Mouse (Mus musculus): Measurements from ENCODE around the gene Gm42791. TPM values are rescaled to one million over a fixed set of nuclear protein-coding genes. Genes with fewer than 3 reads are reported as not detected.
A peak's percentile ranks its signal among the peaks of the same experiment; 100 is the strongest.

Gm42791 gene
- polyA plus RNA-seq, 1 experiment from 2014 or later = 0.78 TPM

DNA sequence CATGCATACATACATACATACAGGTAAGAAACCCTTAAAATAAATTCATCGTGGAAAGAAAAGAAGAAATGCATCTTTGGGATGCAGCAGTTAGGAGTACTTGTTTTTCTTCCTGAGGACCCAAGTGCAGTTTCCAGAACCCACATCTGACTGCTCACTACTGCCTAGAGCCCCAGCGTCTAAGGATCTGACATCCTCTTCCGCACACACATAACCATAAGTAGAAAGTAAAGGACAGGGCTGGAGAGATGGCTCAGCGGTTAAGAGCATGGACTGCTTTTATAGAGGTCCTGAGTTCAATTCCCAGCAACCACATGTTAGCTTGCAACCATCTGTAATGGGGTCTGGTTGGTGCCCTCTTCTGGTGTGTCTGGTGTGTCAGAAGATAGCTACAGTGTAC is 37.5 kb upstream of the Gm42791 start:
- no peak overlapping the region for H3K4me2 ChIP-seq (replicated peaks; ENCODE audit: low read depth, low read length)
- H3K27me3 ChIP-seq (replicated peaks; ENCODE audit: insufficient read depth, low read length) = no peaks in the 10 kb centered on the region
- DNase-seq (ENCODE audit: low spot score) = no peak
- H3K9ac ChIP-seq (replicated peaks; ENCODE audit: low read depth) = no peak overlapping the region
- H3K27ac ChIP-seq (ENCODE audit: low read length) = no peak overlapping the region
- H3K36me3 ChIP-seq (ENCODE audit: insufficient read depth, low read length) = no peaks in the 10 kb centered on the region
- ATAC-seq = no peak
- no peak overlapping the region for H3K4me3 ChIP-seq (ENCODE audit: low read depth, low read length)
- WGBS = 96% methylated on average over 4 of the region's 4 CpGs
- TF ChIP-seq EP300 (IDR thresholded peaks at IDR 0.05) (no peak), CTCF (IDR thresholded peaks at IDR 0.05) (no peak)
- H3K4me1 ChIP-seq (ENCODE audit: insufficient read depth, low read depth, low read length) = no peaks in the 10 kb centered on the region; the same call in 1 of the 2 replicates
- no peaks in the 10 kb centered on the region for H3K9me3 ChIP-seq (ENCODE audit: low read length)

DNA sequence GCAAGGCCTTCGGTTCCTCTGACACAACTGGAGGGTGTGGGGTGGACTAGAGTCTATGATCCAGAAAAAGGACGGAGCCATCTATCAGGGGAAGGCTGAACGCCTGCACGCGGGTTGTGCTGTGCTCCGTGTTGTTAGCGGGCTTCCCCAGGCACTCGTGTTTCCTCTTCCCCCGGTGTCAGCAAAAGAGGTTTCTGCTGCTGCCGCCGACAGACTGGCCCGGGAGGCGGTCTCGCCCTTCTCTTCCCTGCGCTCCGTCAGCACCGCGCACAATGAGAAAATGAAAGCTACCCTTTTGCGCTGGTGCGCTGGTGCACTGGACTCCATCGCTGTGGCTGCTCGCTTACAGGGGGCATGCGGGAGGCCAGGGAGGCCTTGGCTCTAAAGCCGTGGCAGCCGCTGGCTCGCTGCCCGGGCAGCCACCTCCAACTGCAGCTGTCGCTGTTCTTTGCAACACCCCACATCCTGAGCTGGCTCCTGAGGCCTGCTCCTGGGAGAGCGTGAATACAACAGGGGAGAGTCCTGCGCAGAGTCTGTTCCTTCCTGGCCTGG is 36.3 kb upstream of the Gm42791 start:
- H3K4me2 ChIP-seq (replicated peaks; ENCODE audit: low read depth, low read length) = peak overlapping the region; percentile 70
- H3K4me3 ChIP-seq (ENCODE audit: low read depth, low read length) = peak overlapping the region; percentile 41
- peak; percentile 14; the same call in 1 of the 2 replicates for TF ChIP-seq CTCF (IDR thresholded peaks at IDR 0.05)
- TF ChIP-seq EP300 (IDR thresholded peaks at IDR 0.05) = no peak
- peak; percentile 87 for ATAC-seq
- H3K4me1 ChIP-seq (ENCODE audit: insufficient read depth, low read depth, low read length) = no peaks in the 10 kb centered on the region; the same call in 1 of the 2 replicates
- peak overlapping the region; percentile 88 for H3K27ac ChIP-seq (ENCODE audit: low read length)
- no peaks in the 10 kb centered on the region for H3K9me3 ChIP-seq (ENCODE audit: low read length)
- under 1% methylated on average over 25 of the region's 30 CpGs for WGBS
- H3K9ac ChIP-seq (replicated peaks; ENCODE audit: low read depth) = peak overlapping the region; percentile 34; the same call in 1 of the 2 replicates
- DNase-seq (ENCODE audit: low spot score) = peak; percentile 78
- H3K36me3 ChIP-seq (ENCODE audit: insufficient read depth, low read length) = no peaks in the 10 kb centered on the region
- H3K27me3 ChIP-seq (replicated peaks; ENCODE audit: insufficient read depth, low read length) = no peaks in the 10 kb centered on the region

DNA sequence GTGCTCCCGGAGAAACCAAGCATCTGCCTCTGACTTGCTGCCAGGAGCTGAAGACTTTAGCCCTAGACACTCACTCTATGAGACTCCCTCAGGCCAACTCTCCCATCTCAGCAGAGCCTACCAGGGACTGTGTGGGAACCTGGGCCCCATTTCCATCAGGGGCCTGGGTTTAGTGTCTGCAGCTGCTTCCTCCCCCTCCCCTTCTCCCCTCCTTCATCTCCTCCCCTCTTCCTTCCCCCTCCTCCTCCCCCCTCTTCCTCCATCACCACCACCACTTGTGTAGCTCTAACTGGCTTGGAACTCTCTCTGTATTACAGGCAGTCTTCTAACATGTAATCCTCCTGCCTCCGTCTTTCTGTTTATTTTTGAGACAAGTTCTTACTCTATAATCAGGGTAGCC is 35.2 kb upstream of the Gm42791 start:
- 75% methylated on average over 2 of the region's 2 CpGs for WGBS
- Histone ChIP-seq H3K27ac (ENCODE audit: low read length) (no peak overlapping the region), H3K4me2 (replicated peaks; ENCODE audit: low read depth, low read length) (no peak overlapping the region), H3K27me3 (replicated peaks; ENCODE audit: insufficient read depth, low read length) (no peaks in the 10 kb centered on the region), H3K36me3 (ENCODE audit: insufficient read depth, low read length) (no peaks in the 10 kb centered on the region), H3K4me3 (ENCODE audit: low read depth, low read length) (no peak overlapping the region), H3K9me3 (ENCODE audit: low read length) (no peaks in the 10 kb centered on the region), H3K9ac (replicated peaks; ENCODE audit: low read depth) (no peak overlapping the region), H3K4me1 (ENCODE audit: insufficient read depth, low read depth, low read length) (no peaks in the 10 kb centered on the region; the same call in 1 of the 2 replicates)
- ATAC-seq (no peak), DNase-seq (ENCODE audit: low spot score) (no peak)
- TF ChIP-seq CTCF (IDR thresholded peaks at IDR 0.05) = no peak
- TF ChIP-seq EP300 (IDR thresholded peaks at IDR 0.05) = no peak

DNA sequence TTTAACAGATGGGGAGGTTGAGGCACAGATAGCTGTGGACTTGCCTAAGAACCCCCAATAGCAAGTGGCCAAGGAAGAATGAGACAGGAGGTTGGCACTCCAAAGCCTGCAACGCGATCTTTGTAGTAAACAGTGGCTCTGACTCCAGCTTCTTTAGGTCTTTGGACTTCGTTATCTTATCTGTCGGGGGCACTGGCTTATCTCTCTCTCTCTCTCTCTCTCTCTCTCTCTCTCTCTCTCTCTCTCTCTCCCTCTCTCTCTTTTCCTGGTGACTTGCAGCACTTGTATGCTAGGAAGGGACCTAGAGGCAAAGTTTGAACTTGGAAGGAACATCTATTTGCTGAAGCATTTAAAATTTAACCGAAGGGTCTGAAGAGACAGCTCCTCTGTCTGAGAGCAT is 33.4 kb upstream of the Gm42791 start:
- 36% methylated on average over 5 of the region's 5 CpGs for WGBS
- H3K9ac ChIP-seq (replicated peaks; ENCODE audit: low read depth) = no peak overlapping the region
- ATAC-seq = no peak
- no peak overlapping the region for H3K4me3 ChIP-seq (ENCODE audit: low read depth, low read length)
- no peaks in the 10 kb centered on the region for H3K36me3 ChIP-seq (ENCODE audit: insufficient read depth, low read length)
- DNase-seq (ENCODE audit: low spot score) = no peak
- no peak overlapping the region for H3K4me2 ChIP-seq (replicated peaks; ENCODE audit: low read depth, low read length)
- TF ChIP-seq EP300 (IDR thresholded peaks at IDR 0.05) = no peak
- no peak for TF ChIP-seq CTCF (IDR thresholded peaks at IDR 0.05)
- H3K27me3 ChIP-seq (replicated peaks; ENCODE audit: insufficient read depth, low read length) = no peaks in the 10 kb centered on the region
- no peaks in the 10 kb centered on the region; the same call in 1 of the 2 replicates for H3K4me1 ChIP-seq (ENCODE audit: insufficient read depth, low read depth, low read length)
- no peak overlapping the region for H3K27ac ChIP-seq (ENCODE audit: low read length)
- H3K9me3 ChIP-seq (ENCODE audit: low read length) = no peaks in the 10 kb centered on the region

DNA sequence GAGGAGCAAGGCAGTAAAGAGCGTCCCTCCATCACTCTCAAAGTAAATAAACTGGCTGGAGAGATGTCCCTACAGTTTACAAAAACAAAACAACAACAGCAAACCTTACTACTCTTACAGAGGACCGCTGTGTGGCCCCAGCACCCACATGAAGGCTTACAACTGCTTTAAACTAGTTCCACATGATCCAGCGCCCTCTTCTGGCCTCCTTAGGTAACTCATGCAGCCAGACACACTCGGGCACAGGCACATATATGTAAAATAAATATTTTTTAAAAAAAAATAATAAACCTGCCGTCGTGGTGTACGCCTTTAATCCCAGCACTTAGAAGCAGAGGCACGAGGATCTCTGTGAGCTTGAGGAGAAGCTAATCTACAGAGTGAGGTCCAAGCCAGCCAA is 32.4 kb upstream of the Gm42791 start:
- no peaks in the 10 kb centered on the region for H3K9me3 ChIP-seq (ENCODE audit: low read length)
- no peak overlapping the region for H3K27ac ChIP-seq (ENCODE audit: low read length)
- no peak overlapping the region for H3K9ac ChIP-seq (replicated peaks; ENCODE audit: low read depth)
- H3K4me1 ChIP-seq (ENCODE audit: insufficient read depth, low read depth, low read length) = no peaks in the 10 kb centered on the region; the same call in 1 of the 2 replicates
- DNase-seq (ENCODE audit: low spot score) (no peak), ATAC-seq (no peak)
- WGBS = 73% methylated on average over 8 of the region's 8 CpGs
- no peaks in the 10 kb centered on the region for H3K27me3 ChIP-seq (replicated peaks; ENCODE audit: insufficient read depth, low read length)
- H3K4me3 ChIP-seq (ENCODE audit: low read depth, low read length) = no peak overlapping the region
- H3K36me3 ChIP-seq (ENCODE audit: insufficient read depth, low read length) = no peaks in the 10 kb centered on the region
- TF ChIP-seq CTCF (IDR thresholded peaks at IDR 0.05) (peak; percentile 37), EP300 (IDR thresholded peaks at IDR 0.05) (no peak)
- H3K4me2 ChIP-seq (replicated peaks; ENCODE audit: low read depth, low read length) = no peak overlapping the region

DNA sequence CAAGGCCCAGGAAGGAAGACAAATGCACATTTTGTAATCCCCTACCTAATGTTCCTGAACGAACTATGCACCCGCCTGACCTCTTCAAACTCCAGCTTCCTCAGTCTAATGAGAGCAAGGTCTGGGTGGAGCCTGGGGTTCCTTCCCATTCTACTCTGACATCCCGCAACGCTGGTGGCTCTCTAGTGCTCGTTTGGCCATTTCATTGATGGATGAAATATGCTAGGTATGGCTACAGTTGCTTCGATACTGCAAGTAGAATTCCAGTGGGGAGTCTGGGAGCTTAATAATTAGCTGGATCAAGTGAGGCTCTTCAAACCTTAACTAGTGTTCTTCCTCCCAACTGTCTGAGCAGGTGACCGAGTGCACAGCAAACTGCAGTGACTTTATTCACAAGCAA is 26.2 kb upstream of the Gm42791 start:
- DNase-seq (ENCODE audit: low spot score) (peak; percentile 57), ATAC-seq (peak; percentile 57)
- H3K36me3 ChIP-seq (ENCODE audit: insufficient read depth, low read length) = no peaks in the 10 kb centered on the region
- no peaks in the 10 kb centered on the region for H3K27me3 ChIP-seq (replicated peaks; ENCODE audit: insufficient read depth, low read length)
- H3K9me3 ChIP-seq (ENCODE audit: low read length) = no peaks in the 10 kb centered on the region
- H3K4me1 ChIP-seq (ENCODE audit: insufficient read depth, low read depth, low read length) = no peaks in the 10 kb centered on the region
- peak overlapping the region; percentile 30 for H3K4me2 ChIP-seq (replicated peaks; ENCODE audit: low read depth, low read length)
- no peak overlapping the region for H3K9ac ChIP-seq (replicated peaks; ENCODE audit: low read depth)
- WGBS = 29% methylated on average over 7 of the region's 7 CpGs
- 0 out of 2 replicates have a peak overlapping the region, but pooled peaks have one; percentile 35 for H3K27ac ChIP-seq (ENCODE audit: low read length)
- TF ChIP-seq EP300 (IDR thresholded peaks at IDR 0.05) (no peak), CTCF (IDR thresholded peaks at IDR 0.05) (no peak)
- H3K4me3 ChIP-seq (ENCODE audit: low read depth, low read length) = no peak overlapping the region

Data from lung, postnatal 0 days (tissue).